Mouse (Mus musculus): ENCODE measurements around the gene Tox2.

Gene Tox2

GRCm38 (mm10) chr2:163261362-163262054 is 58.6 kb downstream of the Tox2 start:
- no peak for DNase-seq

GRCm38 (mm10) chr2:163262055-163262420 is 59.1 kb downstream of the Tox2 start:
- DNase-seq: no peak

GRCm38 (mm10) chr2:163267097-163267496 is 64.2 kb downstream of the Tox2 start:
- DNase-seq: no peak

DNA sequence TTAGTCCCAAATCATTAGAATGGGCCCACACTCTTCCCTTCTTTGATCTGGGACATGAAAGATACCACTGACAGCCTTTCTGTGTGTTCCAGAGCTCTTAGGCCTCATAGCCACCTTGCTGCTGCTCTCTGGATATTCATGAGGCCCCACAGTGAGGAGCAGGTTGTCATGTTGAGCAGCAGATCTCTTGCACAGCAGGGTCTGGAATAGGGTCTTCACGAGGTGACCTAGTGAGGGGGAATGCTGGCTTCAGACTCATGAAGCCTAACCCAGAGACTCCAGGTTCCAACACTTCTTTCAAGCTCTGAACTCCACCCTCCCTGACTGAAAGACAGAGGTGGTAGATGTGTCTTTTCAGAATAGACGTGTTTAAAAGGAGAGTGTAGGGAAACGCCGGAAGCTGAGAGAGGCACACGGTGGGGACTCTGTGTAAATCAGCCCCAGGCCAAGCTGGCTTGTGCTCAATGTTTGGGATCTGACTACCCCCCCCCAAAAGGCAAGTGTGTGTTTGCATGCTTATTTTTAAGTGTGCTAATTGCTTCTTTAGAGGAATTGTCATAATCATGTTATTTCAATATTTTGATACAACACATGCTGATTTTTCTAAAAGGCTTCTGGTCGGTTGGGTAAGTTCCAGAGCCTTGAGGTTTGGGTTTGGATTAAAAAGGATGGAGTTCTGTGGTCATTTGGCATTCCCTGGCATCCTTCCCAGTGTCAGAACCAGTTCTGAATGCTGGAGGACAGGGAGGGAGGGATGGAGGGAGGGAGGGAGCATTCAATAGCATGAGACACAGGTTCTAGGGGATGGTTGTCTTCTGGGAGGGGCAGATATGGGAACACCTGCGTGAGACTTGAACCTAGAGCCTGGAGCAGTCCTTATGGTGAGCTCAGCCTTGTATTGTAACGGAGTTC is 68.9 kb downstream of the Tox2 start:
- no peak for DNase-seq

- DNase-seq: no peak
These were observed 70.9 kb downstream of the Tox2 start for GRCm38 (mm10) chr2:163273815-163274214.

GRCm38 (mm10) chr2:163275986-163276385 is 73.1 kb downstream of the Tox2 start:
- DNase-seq: no peak

DNA sequence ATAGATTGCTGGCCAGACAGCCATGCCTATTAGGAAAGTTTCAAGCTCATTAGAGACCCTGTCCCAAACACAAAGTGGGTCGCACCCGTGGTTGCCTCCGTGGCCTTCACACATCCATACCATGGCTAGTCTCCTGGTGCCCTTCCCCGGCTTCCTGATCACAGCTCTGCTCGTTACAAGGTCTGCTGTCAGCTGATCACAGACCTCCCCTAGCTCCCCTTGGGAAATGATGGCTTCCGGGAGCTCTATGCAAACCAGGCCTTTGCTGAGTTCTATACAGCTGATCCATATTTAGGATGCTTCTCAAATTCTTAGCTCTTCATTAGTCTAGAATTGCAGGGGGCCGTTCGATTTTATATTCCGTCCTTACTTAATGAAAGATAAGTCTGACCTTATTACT is 75.1 kb downstream of the Tox2 start:
- no peak for DNase-seq

DNA sequence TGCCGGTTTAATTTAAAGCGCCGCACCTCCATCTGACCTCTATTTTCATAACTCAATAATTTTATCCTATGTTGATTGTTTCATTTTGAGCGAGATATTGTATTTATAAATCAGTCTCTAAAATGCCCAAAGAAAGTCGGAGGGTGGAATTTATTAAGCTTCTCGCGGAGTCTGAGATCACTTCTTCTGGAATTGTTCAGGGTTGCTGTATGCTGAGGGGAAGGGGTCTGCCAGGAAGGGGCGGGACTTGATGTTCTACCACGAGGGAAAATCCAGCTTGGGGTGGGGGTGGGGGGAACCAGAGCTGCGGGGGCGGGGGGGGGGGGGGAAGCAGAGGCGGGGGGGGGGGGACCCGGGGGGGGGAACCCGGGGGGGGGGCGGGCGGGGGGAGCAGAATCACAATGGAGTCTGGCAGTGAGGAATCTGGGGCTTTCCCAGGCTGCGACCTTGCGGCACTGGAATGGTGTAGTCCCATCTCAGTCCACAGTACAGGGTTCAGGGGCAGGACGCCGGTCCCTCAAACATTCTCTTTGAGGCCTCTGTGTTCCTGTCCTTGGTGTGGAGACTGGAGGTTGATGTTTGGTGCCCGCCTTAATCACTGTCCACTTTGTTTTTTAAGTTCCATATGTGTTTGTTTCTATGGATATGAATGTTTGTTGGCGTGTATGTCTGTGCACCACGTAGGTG is 77.9 kb downstream of the Tox2 start:
- DNase-seq: no peak

DNA sequence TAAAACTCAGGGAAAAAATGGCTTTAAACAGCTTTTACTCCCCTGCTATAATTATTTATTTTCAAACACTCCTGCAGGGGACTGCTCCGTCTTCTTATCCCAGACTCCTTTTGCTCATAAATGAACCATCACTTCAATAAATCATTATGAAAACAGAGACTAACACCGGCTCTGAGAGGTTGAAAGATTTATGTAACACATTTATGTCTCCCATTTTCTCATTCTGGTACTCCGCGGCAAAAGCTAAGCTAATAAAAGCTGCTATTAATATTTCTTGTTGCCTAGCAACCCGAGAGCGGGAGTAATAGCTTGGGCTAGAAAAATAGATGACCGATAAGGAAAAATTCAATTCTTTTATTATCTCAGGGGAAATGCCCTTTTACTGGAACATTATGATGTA is 81.9 kb downstream of the Tox2 start:
- no peak for DNase-seq

- no peak for DNase-seq
These were observed 82.4 kb downstream of the Tox2 start for GRCm38 (mm10) chr2:163285335-163285734.

DNA sequence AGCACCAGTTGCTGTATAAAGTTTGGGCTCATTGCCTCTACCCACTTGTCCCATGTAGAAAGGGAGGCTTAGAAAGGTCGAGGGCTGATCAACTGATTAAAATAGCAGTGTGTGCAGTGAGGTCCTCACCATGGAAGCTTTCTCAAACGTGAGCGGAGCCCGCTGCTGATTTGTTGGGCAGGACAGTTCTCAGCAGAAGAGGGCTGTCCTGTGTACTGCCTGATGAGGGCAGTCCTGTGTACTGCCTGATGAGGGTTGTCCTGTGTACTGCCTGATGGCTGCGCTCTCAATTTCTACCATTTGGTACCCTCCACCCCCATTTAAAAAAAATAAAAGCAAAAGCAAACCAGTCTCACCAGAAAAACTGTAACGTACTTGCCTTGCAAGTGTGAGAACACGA is 82.8 kb downstream of the Tox2 start:
- no peak for DNase-seq

- DNase-seq: no peak
These were observed 86.0 kb downstream of the Tox2 start for GRCm38 (mm10) chr2:163288881-163289379.

- DNase-seq: no peak
These were observed 94.2 kb downstream of the Tox2 start for GRCm38 (mm10) chr2:163296999-163297630.

GRCm38 (mm10) chr2:163300069-163301060 is 97.4 kb downstream of the Tox2 start:
- no peak for DNase-seq

DNA sequence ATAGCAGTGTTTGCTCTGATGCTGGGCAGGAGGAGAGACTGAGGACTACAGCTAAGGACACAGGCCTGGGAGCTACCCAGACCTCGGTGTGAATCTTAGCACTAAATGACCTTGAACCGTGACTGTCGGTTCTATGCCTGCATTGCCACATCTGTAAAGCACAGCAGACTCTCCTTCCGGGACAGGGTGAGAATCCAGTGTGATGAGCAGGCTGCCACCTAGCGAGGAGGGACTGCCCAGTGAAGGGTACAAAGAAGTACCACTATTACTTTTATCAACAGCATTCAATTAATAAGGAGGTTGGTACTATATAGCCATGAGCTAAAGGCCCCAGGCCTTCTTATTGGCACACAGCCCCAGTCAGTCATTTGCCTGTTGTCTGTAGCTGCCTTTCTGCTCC is 98.7 kb downstream of the Tox2 start:
- DNase-seq: no peak

DNA sequence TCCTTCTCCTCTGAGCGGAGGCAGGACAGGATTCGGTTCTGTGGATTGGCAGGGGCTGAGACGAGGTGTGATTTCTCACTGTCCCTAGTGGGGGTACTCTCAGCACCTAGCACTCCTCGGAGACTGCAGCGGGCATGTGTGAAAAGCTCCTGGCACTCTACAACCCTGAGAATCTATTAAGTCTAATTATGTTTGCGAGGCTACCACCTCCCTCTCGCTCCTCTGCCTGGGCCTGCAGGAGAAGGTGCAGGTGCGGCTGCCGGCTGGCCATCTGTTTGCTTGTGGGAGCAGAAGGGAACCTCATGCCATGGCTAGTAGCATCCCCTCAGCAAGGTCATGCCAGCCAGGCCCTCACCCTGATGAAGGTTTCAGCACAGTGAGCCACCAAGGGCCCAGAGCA is 100.1 kb downstream of the Tox2 start:
- no peak for DNase-seq

DNA sequence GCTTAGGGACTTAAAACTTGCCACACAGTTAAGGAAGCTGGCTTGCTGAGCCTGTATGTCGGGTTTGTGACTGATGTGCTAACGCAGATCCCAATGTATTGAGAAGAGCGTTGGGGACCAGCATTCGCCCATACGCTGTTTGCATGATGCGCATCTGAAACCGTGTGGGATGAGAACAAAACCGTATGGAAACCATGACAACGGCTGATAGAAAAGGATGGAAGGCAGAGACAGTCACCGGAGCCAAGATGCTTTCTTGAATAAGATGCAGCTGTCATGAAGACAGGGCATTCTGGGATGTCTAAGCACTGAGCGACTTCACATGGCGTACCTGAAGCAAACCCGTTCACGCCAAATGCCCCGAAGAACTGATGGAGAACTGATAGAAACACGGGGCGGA is 106.5 kb downstream of the Tox2 start:
- DNase-seq: no peak

- no peak for DNase-seq
These were observed 107.3 kb downstream of the Tox2 start for GRCm38 (mm10) chr2:163310163-163310688.

DNA sequence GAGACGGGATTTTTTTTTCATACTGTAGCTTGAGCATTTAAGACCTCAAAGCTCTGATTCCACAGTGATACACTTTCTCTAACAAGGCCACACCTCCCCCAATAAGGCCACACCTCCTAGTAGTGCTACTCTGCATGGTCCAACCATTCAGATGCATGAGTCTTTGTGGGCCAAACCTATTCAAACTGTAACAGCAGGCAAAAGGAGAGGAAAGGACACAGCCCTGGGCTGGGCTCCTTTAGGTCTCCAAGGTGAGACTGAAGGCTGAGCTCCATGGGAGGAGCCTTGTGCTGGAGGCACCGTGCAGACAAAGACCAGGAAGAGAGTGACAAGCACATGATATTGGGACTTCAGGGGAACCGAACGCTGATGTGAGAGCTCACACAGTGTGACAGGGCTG is 114.4 kb downstream of the Tox2 start:
- DNase-seq: no peak

GRCm38 (mm10) chr2:163318777-163319176 is 115.9 kb downstream of the Tox2 start:
- DNase-seq: no peak

DNA sequence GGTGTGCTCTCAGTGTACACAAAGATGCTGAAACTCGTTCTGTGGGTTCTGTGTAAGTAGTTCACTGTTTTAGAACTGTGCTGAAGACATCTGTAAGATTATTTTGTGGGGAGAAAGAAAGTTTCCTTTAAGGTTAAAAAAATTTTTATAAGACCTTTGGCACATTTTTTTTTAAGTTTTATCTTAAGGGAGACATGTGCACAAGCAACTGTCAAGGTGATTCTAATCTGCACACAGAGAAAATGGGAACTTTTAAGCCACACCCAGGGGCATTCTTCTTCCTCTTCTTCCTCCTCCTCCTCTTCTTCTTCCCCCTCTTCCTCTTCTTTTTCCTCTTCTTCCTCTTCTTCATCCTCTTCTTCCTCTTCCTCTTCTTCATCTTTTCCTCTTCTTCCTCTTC is 120.2 kb downstream of the Tox2 start:
- no peak for DNase-seq

Measured in thymus, adult 18-20 months (tissue).